Mouse (Mus musculus): Measurements from ENCODE around the gene Slc46a1. TPM values are rescaled to one million over a fixed set of nuclear protein-coding genes. Genes with fewer than 3 reads are reported as not detected.

Slc46a1 gene
- polyA plus RNA-seq (2012; rRNA removed), result 56.5 and 74.1 TPM in 2 replicates

GRCm38 (mm10) chr11:78465568-78466180, at the start of gene Slc46a1:
TSS of gene Slc46a1 (plus strand) at chr11:78465697.

GRCm38 (mm10) chr11:78422055-78422819, 43.3 kb upstream of the Slc46a1 start, which contains the start of gene Slc13a2:
TSS of gene Slc13a2 (minus strand) at chr11:78422217.

GRCm38 (mm10) chr11:78497544-78498522, 32.3 kb downstream of the Slc46a1 start, which contains the start of gene Sarm1:
TSS of gene Sarm1 (minus strand) at chr11:78497754.

GRCm38 (mm10) chr11:78499004-78499403, 33.5 kb downstream of the Slc46a1 start, which contains the start of gene Vtn:
TSS of gene Vtn (plus strand) at chr11:78499091.

GRCm38 (mm10) chr11:78502909-78503650, 37.6 kb downstream of the Slc46a1 start, which contains the start of gene Sebox:
TSS of gene Sebox (plus strand) at chr11:78503447.

GRCm38 (mm10) chr11:78512025-78512957, 46.8 kb downstream of the Slc46a1 start, which contains the start of the genes Tmem199 and Poldip2:
TSS of gene Tmem199 (minus strand) at chr11:78512172.
TSS of gene Poldip2 (plus strand) at chr11:78512193.

Other genes starting within 250 kb of the Slc46a1 start
- gene Sdf2, start 220.0 kb upstream of the Slc46a1 start, polyA plus RNA-seq (2012; rRNA removed), result 109 and 111 TPM in 2 replicates
- gene Supt6, start 219.7 kb upstream of the Slc46a1 start, polyA plus RNA-seq (2012; rRNA removed), result 17.3 and 23.4 TPM in 2 replicates
- gene 2610507B11Rik, start 203.9 kb upstream of the Slc46a1 start, polyA plus RNA-seq (2012; rRNA removed), result 65.5 and 85.1 TPM in 2 replicates
- 0.22 and 0.34 TPM in 2 replicates for gene BC030499, start 174.9 kb upstream of the Slc46a1 start, polyA plus RNA-seq (2012; rRNA removed)
- 8.6 and 9.4 TPM in 2 replicates for gene Spag5, start 164.2 kb upstream of the Slc46a1 start, polyA plus RNA-seq (2012; rRNA removed)
- gene Aldoc, start 142.7 kb upstream of the Slc46a1 start, polyA plus RNA-seq (2012; rRNA removed), result 16.8 and 18.5 TPM in 2 replicates
- gene Pigs, start 137.3 kb upstream of the Slc46a1 start, polyA plus RNA-seq (2012; rRNA removed), result 96.0 and 116 TPM in 2 replicates
- gene Unc119, start 122.2 kb upstream of the Slc46a1 start, polyA plus RNA-seq (2012; rRNA removed), result 90.9 and 94.8 TPM in 2 replicates
- gene Foxn1, start 79.1 kb upstream of the Slc46a1 start, polyA plus RNA-seq (2012; rRNA removed), result 0.86 and 1.3 TPM in 2 replicates
- 243 and 292 TPM in 2 replicates for gene Slc13a2, start 43.5 kb upstream of the Slc46a1 start, polyA plus RNA-seq (2012; rRNA removed)
- 0.83 and 1.00 TPM in 2 replicates for gene Sarm1, start 32.1 kb downstream of the Slc46a1 start, polyA plus RNA-seq (2012; rRNA removed)
- gene Vtn, start 33.4 kb downstream of the Slc46a1 start, polyA plus RNA-seq (2012; rRNA removed), result 2.4 and 6.1 TPM in 2 replicates
- gene Sebox, start 37.8 kb downstream of the Slc46a1 start, polyA plus RNA-seq (2012; rRNA removed), result not detected in 2 replicates
- 6.8 and 8.4 TPM in 2 replicates for gene Tmem199, start 46.5 kb downstream of the Slc46a1 start, polyA plus RNA-seq (2012; rRNA removed)
- 37.7 and 42.1 TPM in 2 replicates for gene Poldip2, start 46.5 kb downstream of the Slc46a1 start, polyA plus RNA-seq (2012; rRNA removed)
- 45.7 and 46.7 TPM in 2 replicates for gene Tnfaip1, start 70.6 kb downstream of the Slc46a1 start, polyA plus RNA-seq (2012; rRNA removed)
- 64.5 and 70.4 TPM in 2 replicates for gene Ift20, start 70.7 kb downstream of the Slc46a1 start, polyA plus RNA-seq (2012; rRNA removed)
- gene Tmem97, start 85.1 kb downstream of the Slc46a1 start, polyA plus RNA-seq (2012; rRNA removed), result 45.0 and 66.3 TPM in 2 replicates
- 12.3 and 15.7 TPM in 2 replicates for gene Nlk, start 231.7 kb downstream of the Slc46a1 start, polyA plus RNA-seq (2012; rRNA removed)